Mouse (Mus musculus) kidney, postnatal 4 days (tissue): ENCODE results near the gene Bik.

Experiments used
- DNase-seq, 2 experiments: peaks; one replicate each; pipeline ENCODE4 v3.0.0; 2021; ENCODE audit warnings: mixed read lengths in 2 of 2

Gene Bik

GRCm38 (mm10) chr15:83590841-83591240 is 64.2 kb downstream of the Bik start:
- no peak for DNase-seq

GRCm38 (mm10) chr15:83591758-83592157 is 65.1 kb downstream of the Bik start:
- no peak for DNase-seq

- DNase-seq, result no peak
These were observed 65.9 kb downstream of the Bik start for GRCm38 (mm10) chr15:83592260-83593188.

GRCm38 (mm10) chr15:83593189-83593585 is 66.5 kb downstream of the Bik start:
- DNase-seq, result peak in 1 of 2 experiments; percentile 26

GRCm38 (mm10) chr15:83593702-83594512 is 67.2 kb downstream of the Bik start:
- no peak for DNase-seq
